Mouse (Mus musculus): Measurements from ENCODE around the gene Cnnm4.
"Not testable (repeated sequence)": the region's sequence is repeated elsewhere in the genome, so short reads cannot be mapped to it uniquely, and the experiment has no call there.

The Cnnm4 gene

GRCm38 (mm10) chr1:36523332-36524013, 52.1 kb downstream of the Cnnm4 start:
- no peak for TF ChIP-seq GATA4 (IDR thresholded peaks at IDR 0.05; ENCODE audit: insufficient replicate concordance, low read length)

- TF ChIP-seq GATA4 (IDR thresholded peaks at IDR 0.05; ENCODE audit: insufficient replicate concordance, low read length), result no peak
These were observed 52.6 kb downstream of the Cnnm4 start for GRCm38 (mm10) chr1:36524058-36524457.

- no peak for TF ChIP-seq GATA4 (IDR thresholded peaks at IDR 0.05; ENCODE audit: insufficient replicate concordance, low read length)
These were observed 54.4 kb downstream of the Cnnm4 start for GRCm38 (mm10) chr1:36525774-36526173.

- TF ChIP-seq GATA4 (IDR thresholded peaks at IDR 0.05; ENCODE audit: insufficient replicate concordance, low read length), result no peak
These were observed 55.5 kb downstream of the Cnnm4 start for GRCm38 (mm10) chr1:36526903-36527302.

GRCm38 (mm10) chr1:36528351-36528750, 56.9 kb downstream of the Cnnm4 start:
- no peak for TF ChIP-seq GATA4 (IDR thresholded peaks at IDR 0.05; ENCODE audit: insufficient replicate concordance, low read length)

- TF ChIP-seq GATA4 (IDR thresholded peaks at IDR 0.05; ENCODE audit: insufficient replicate concordance, low read length), result no peak
These were observed 57.9 kb downstream of the Cnnm4 start for GRCm38 (mm10) chr1:36529274-36529673.

GRCm38 (mm10) chr1:36529875-36530274, 58.5 kb downstream of the Cnnm4 start:
- no peak for TF ChIP-seq GATA4 (IDR thresholded peaks at IDR 0.05; ENCODE audit: insufficient replicate concordance, low read length)

GRCm38 (mm10) chr1:36530485-36530884, 59.1 kb downstream of the Cnnm4 start:
- TF ChIP-seq GATA4 (IDR thresholded peaks at IDR 0.05; ENCODE audit: insufficient replicate concordance, low read length), result no peak

- no peak for TF ChIP-seq GATA4 (IDR thresholded peaks at IDR 0.05; ENCODE audit: insufficient replicate concordance, low read length)
These were observed 59.5 kb downstream of the Cnnm4 start for GRCm38 (mm10) chr1:36530962-36531361.

GRCm38 (mm10) chr1:36531461-36531860, 60.0 kb downstream of the Cnnm4 start:
- TF ChIP-seq GATA4 (IDR thresholded peaks at IDR 0.05; ENCODE audit: insufficient replicate concordance, low read length), result no peak

GRCm38 (mm10) chr1:36533546-36533945, 62.1 kb downstream of the Cnnm4 start:
- no peak for TF ChIP-seq GATA4 (IDR thresholded peaks at IDR 0.05; ENCODE audit: insufficient replicate concordance, low read length)

- TF ChIP-seq GATA4 (IDR thresholded peaks at IDR 0.05; ENCODE audit: insufficient replicate concordance, low read length), result no peak
These were observed 63.2 kb downstream of the Cnnm4 start for GRCm38 (mm10) chr1:36534595-36535058.

GRCm38 (mm10) chr1:36535477-36536396, 64.3 kb downstream of the Cnnm4 start:
- TF ChIP-seq GATA4 (IDR thresholded peaks at IDR 0.05; ENCODE audit: insufficient replicate concordance, low read length), result no peak

GRCm38 (mm10) chr1:36536397-36536728, 64.9 kb downstream of the Cnnm4 start:
- TF ChIP-seq GATA4 (IDR thresholded peaks at IDR 0.05; ENCODE audit: insufficient replicate concordance, low read length), result no peak

GRCm38 (mm10) chr1:36536783-36537182, 65.4 kb downstream of the Cnnm4 start, which contains the start of gene Ankrd23:
Gene Ankrd23 (minus strand): TSS chr1:36536883.
- TF ChIP-seq GATA4 (IDR thresholded peaks at IDR 0.05; ENCODE audit: insufficient replicate concordance, low read length), result not testable (repeated sequence)

GRCm38 (mm10) chr1:36538727-36539126, 67.3 kb downstream of the Cnnm4 start:
- no peak for TF ChIP-seq GATA4 (IDR thresholded peaks at IDR 0.05; ENCODE audit: insufficient replicate concordance, low read length)
